Mouse (Mus musculus) hindbrain, embryonic 11.5 days (tissue): ENCODE data around the gene Ociad2. TPM values are rescaled to one million over a fixed set of nuclear protein-coding genes. Genes with fewer than 3 reads are reported as not detected.

Experiments
- ATAC-seq: fragments of 200-750 bp; cut with Nextera tagmentation; 2 replicates; pipeline ENCODE4 v1.8.0; 2017; ENCODE audit warnings: mild to moderate bottlenecking, moderate TSS enrichment, moderate library complexity; ENCODE audit not compliant: low FRiP score
- DNase-seq: peaks from one replicate; pipeline ENCODE4 v3.0.0-alpha.2; 2015; ENCODE audit warnings: low spot score
- H3K27ac ChIP-seq: fragments of 300-500 bp; sonication (generic); 2 replicates; pipeline ENCODE4 v1.5.1; 2014; ENCODE audit warnings: mild to moderate bottlenecking, low read depth, low read length
- H3K27me3 ChIP-seq: fragments of 300-500 bp; sonication (generic); 2 replicates; pipeline ENCODE4 v1.6.1; 2014; ENCODE audit warnings: mild to moderate bottlenecking, low read length, moderate library complexity, mixed read lengths; ENCODE audit not compliant: control insufficient read depth, insufficient read depth
- H3K36me3 ChIP-seq: fragments of 300-500 bp; sonication (generic); 2 replicates; pipeline ENCODE4 v1.6.1; 2014; ENCODE audit warnings: mild to moderate bottlenecking, low read length, moderate library complexity, mixed read lengths; ENCODE audit not compliant: control insufficient read depth, insufficient read depth
- H3K4me1 ChIP-seq: fragments of 300-500 bp; sonication (generic); replicated peaks from 2 replicates; pipeline ENCODE4 v1.6.1; 2014; ENCODE audit warnings: low read length, mixed read lengths; ENCODE audit not compliant: control insufficient read depth, insufficient read depth
- H3K4me2 ChIP-seq: fragments of 300-500 bp; sonication (generic); replicated peaks from 2 replicates; pipeline ENCODE4 v1.6.1; 2014; ENCODE audit warnings: mild to moderate bottlenecking, low read depth, low read length
- H3K4me3 ChIP-seq: fragments of 300-500 bp; sonication (generic); 2 replicates; pipeline ENCODE4 v1.5.1; 2014; ENCODE audit warnings: low read depth, low read length
- H3K9ac ChIP-seq: fragments of 300-500 bp; sonication (generic); 2 replicates; pipeline ENCODE4 v1.6.1; 2014; ENCODE audit warnings: low read depth, low read length
- H3K9me3 ChIP-seq: fragments of 300-500 bp; sonication (generic); 2 replicates; pipeline ENCODE4 v1.6.1; 2016; ENCODE audit warnings: low read length; ENCODE audit not compliant: control insufficient read depth
- WGBS: fragments of 180-500 bp; shearing (Covaris S2); extraction: QIAGEN DNeasy Blood & Tissue Kit; methylation state at CpG from one replicate; pipeline ENCODE4 v1.1.7; 2014; 5-methylcytosine and 5-hydroxymethylcytosine counted together
- polyA plus RNA-seq: library from polyadenylated mRNA; unstranded; fragments of >200 nt; fragmentation: Nextera tagmentation; extraction: Ambion mirVana; gene quantifications from 2 replicates; pipeline ENCODE4 v1.2.1, GENCODE M21; 2014

Gene Ociad2
- polyA plus RNA-seq: 8.0 and 9.8 TPM in 2 replicates

DNA sequence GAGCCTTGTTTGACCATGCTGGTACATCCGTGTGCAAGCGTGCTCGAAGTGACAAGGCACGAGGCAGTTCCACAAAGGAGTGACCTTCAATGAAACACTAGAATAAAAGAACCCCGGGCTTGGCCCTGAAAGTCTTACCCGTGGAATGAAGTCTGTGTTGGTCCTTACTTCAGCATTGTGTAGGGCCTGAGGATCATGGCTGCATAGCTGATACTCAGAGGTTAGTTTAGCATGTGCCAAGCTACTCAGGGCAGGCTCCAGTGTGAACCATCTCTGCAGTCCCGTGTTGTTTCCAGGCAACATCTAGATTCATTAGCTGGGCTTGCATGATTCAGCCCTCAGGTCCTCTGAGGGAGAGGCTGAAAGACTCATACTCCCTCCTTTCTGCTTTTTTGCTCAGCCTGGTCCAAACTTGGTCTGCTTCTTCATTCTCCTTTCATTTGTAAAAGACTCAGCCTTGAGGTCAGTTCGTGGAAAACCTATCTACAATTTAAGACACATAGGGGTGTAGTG is at the start of gene Ociad2:
Gene Ociad2, minus strand, starts transcription at position 306 of the 513 bp plus-strand sequence.
- Histone ChIP-seq H3K4me2 (no peak within 1 kb of the TSS), H3K4me1 (no peaks in the 10 kb centered on the region), H3K36me3 (no peaks in the 10 kb centered on the region), H3K27me3 (no peaks in the 10 kb centered on the region), H3K9ac (no peak within 1 kb of the TSS), H3K9me3 (no peaks in the 10 kb centered on the region), H3K4me3 (no peak within 1 kb of the TSS), H3K27ac (no peak within 1 kb of the TSS)
- ATAC-seq: no peak
- 81% methylated on average over 8 of the region's 8 CpGs for WGBS
- DNase-seq: no peak

DNA sequence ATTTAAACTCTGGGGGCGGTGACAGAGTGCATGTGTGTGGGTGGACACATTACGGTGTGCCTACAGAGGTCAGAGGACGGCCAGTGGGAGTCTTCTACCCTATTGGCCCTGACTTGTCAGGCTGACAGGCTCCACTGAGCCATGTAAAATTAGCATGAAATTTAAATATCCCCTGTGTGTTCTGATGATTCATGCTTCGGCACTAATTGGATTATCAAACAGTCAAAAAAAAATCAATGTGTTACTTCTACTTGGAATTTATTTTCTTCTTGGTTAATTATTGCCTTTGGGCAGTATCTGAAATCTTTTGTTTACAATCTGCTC is 42.8 kb upstream of the Ociad2 start:
- no peak overlapping the region for H3K9ac ChIP-seq
- ATAC-seq (peak; percentile 80), DNase-seq (no peak)
- H3K4me3 ChIP-seq: no peak overlapping the region
- H3K4me1 ChIP-seq: no peaks in the 10 kb centered on the region
- H3K9me3 ChIP-seq: no peaks in the 10 kb centered on the region
- H3K36me3 ChIP-seq: no peaks in the 10 kb centered on the region
- no peak overlapping the region for H3K4me2 ChIP-seq
- no peak overlapping the region for H3K27ac ChIP-seq
- no peaks in the 10 kb centered on the region for H3K27me3 ChIP-seq
- 34% methylated on average over 4 of the region's 4 CpGs for WGBS

DNA sequence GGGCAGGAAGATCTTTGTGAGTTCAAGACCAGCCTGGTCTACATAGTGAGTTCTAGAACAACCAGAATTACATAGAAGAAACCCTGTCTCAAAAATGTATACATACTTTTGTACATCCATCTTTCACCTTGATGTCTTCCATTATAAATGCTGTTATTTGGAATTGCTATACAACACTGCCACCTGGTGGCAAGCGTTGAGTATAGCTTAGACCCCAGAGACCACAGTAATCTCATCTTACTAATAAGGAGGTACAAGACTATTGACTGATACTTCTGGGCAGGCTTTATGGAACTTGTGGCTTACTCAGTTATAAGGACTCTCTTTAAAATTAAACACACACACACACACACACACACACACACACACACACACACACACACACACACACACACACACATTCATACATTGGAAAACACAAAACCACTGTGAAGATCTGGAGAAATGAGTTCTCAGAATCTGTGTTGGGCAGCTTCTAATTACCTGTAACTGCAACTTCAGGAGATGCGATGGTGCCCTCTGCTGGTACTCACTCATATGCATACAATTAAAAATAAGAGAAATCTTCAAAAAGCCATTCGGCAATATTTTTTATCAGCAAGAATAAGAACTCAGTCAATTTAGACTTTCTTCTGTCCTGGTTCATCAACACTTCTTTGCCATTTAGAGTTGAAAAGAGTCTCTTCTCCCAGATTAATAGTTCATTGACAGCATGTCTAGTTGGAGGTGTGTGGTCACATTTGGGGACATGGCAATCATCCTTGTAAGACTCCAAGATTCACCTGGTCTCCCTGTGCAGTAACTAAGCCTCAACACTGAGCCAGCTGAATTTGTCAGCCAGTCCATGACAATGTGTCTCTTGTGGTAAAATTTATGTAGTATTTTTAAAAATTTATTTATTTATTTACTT is 42.2 kb upstream of the Ociad2 start:
- H3K9ac ChIP-seq: no peak overlapping the region
- no peak overlapping the region for H3K4me3 ChIP-seq
- ATAC-seq (peak; percentile 54; the same call in 1 of the 2 replicates), DNase-seq (peak; percentile 81)
- no peaks in the 10 kb centered on the region for H3K27me3 ChIP-seq
- no peaks in the 10 kb centered on the region for H3K9me3 ChIP-seq
- no peaks in the 10 kb centered on the region for H3K4me1 ChIP-seq
- WGBS: 31% methylated on average over 3 of the region's 3 CpGs
- no peak overlapping the region for H3K4me2 ChIP-seq
- no peak overlapping the region for H3K27ac ChIP-seq
- H3K36me3 ChIP-seq: no peaks in the 10 kb centered on the region

DNA sequence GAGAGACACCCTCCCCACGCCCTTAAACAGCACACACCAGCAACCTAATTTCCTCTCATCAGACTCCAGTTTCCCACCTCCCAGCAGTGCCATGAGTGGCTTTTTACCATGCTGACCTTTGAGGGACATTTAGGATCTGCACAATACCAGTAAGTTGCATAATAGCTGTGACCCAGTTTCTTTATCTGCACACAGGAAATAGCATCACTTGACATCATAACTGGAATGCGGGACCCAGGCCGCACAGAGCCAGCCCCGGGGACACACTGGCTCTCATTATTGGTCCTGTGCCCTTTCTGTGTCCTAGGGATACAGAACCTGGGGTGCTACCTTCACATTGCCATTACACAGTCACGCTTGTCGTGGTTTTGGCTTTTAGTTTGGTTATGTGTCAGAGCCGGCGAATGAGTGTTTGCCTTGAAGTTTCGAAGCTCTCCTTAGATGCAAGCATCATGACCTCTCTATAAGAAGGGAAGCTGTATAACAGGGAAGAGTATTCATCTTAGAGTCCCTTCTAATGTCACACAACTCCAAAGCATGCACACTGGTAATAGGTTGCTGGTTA is 41.2 kb upstream of the Ociad2 start:
- Histone ChIP-seq H3K27me3 (no peaks in the 10 kb centered on the region), H3K9me3 (no peaks in the 10 kb centered on the region), H3K27ac (no peak overlapping the region), H3K4me3 (no peak overlapping the region), H3K36me3 (no peaks in the 10 kb centered on the region), H3K4me1 (no peaks in the 10 kb centered on the region), H3K4me2 (no peak overlapping the region), H3K9ac (no peak overlapping the region)
- ATAC-seq: no peak
- 87% methylated on average over 9 of the region's 9 CpGs for WGBS
- no peak for DNase-seq

DNA sequence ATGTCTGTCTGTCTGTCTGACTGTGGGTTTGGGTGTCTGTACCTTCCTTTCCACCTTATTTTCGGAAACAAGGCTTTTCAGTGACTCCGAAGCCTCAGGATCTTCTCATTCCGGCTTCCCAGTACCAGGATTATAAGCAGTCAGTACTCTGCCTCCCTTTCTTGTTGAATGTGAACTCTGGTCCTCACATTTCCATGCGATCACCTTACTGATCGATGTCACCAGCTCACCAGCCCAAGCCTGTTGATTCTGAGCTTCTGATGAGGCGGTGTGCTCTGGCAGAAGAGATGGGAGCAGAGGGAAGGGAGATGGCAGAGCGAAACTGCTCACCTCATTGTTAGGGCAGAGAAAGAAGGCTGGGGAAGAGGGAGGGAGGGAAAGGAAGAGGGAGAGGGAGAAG is 40.7 kb upstream of the Ociad2 start:
- H3K27ac ChIP-seq: no peak overlapping the region
- H3K9ac ChIP-seq: no peak overlapping the region
- DNase-seq (no peak), ATAC-seq (no peak)
- no peak overlapping the region for H3K4me3 ChIP-seq
- no peaks in the 10 kb centered on the region for H3K9me3 ChIP-seq
- no peak overlapping the region for H3K4me2 ChIP-seq
- H3K4me1 ChIP-seq: no peaks in the 10 kb centered on the region
- no peaks in the 10 kb centered on the region for H3K36me3 ChIP-seq
- no peaks in the 10 kb centered on the region for H3K27me3 ChIP-seq
- WGBS: 88% methylated on average over 7 of the region's 7 CpGs

GRCm38 (mm10) chr5:73380829-73381228 is 40.0 kb upstream of the Ociad2 start:
- no peak overlapping the region for H3K4me3 ChIP-seq
- no peak overlapping the region for H3K27ac ChIP-seq
- 53% methylated on average over 8 of the region's 8 CpGs for WGBS
- no peaks in the 10 kb centered on the region for H3K36me3 ChIP-seq
- no peaks in the 10 kb centered on the region for H3K9me3 ChIP-seq
- no peak overlapping the region for H3K9ac ChIP-seq
- no peaks in the 10 kb centered on the region for H3K4me1 ChIP-seq
- no peak for ATAC-seq
- no peaks in the 10 kb centered on the region for H3K27me3 ChIP-seq
- no peak overlapping the region for H3K4me2 ChIP-seq
- DNase-seq: no peak

DNA sequence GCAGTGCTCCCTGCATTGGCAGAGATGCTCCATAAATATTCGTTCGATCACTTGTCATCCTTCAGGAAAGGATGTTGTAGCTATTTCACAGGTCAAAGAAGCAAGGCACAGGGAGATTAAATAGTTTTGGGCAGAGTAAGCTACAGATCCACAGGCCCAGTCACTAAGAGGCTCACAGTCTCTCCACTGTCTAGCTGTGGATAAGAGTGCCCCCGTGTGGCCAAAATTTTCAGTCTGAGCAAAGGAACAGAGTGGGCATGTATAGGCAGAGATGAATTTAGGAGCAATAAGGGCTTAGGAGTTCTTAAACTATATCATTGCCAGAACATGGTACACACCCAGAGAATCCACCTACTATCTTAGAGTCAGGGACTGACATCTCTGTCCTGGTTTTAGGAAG is 39.1 kb upstream of the Ociad2 start:
- no peaks in the 10 kb centered on the region for H3K27me3 ChIP-seq

GRCm38 (mm10) chr5:73376491-73376890 is 35.7 kb upstream of the Ociad2 start:
- no peak overlapping the region for H3K27ac ChIP-seq
- H3K4me3 ChIP-seq: no peak overlapping the region
- no peak for ATAC-seq

More for the DNA sequence above, 39.1 kb upstream of the Ociad2 start:
- H3K36me3 ChIP-seq: no peaks in the 10 kb centered on the region
- no peak overlapping the region for H3K9ac ChIP-seq
- H3K4me2 ChIP-seq: no peak overlapping the region
- no peak overlapping the region for H3K4me3 ChIP-seq
- WGBS: 33% methylated on average over 3 of the region's 3 CpGs
- no peaks in the 10 kb centered on the region for H3K4me1 ChIP-seq
- DNase-seq (peak; percentile 92), ATAC-seq (peak; percentile 69)
- H3K27ac ChIP-seq: no peak overlapping the region
- no peaks in the 10 kb centered on the region for H3K9me3 ChIP-seq

GRCm38 (mm10) chr5:73376041-73376440 is 35.2 kb upstream of the Ociad2 start:
- Histone ChIP-seq H3K9ac (no peak overlapping the region), H3K4me2 (no peak overlapping the region), H3K4me1 (no peaks in the 10 kb centered on the region), H3K27ac (no peak overlapping the region), H3K9me3 (no peaks in the 10 kb centered on the region), H3K27me3 (no peaks in the 10 kb centered on the region), H3K36me3 (no peaks in the 10 kb centered on the region), H3K4me3 (no peak overlapping the region)
- ATAC-seq: no peak
- DNase-seq: no peak
- WGBS: 67% methylated on average over 9 of the region's 9 CpGs

More at GRCm38 (mm10) chr5:73376491-73376890, 35.7 kb upstream of the Ociad2 start:
- no peaks in the 10 kb centered on the region for H3K4me1 ChIP-seq
- no peak overlapping the region for H3K9ac ChIP-seq
- DNase-seq: no peak
- H3K9me3 ChIP-seq: no peaks in the 10 kb centered on the region
- H3K27me3 ChIP-seq: no peaks in the 10 kb centered on the region
- 86% methylated on average over 7 of the region's 7 CpGs for WGBS
- H3K36me3 ChIP-seq: no peaks in the 10 kb centered on the region
- no peak overlapping the region for H3K4me2 ChIP-seq
